Mouse (Mus musculus): ENCODE data around the gene Eif2b2. TPM values are rescaled to one million over a fixed set of nuclear protein-coding genes. Genes with fewer than 3 reads are reported as not detected.
A peak's percentile ranks its signal among the peaks of the same experiment; 100 is the strongest.

The Eif2b2 gene
- total and polyA plus RNA-seq, 3 experiments: 94.9 to 143 (median 123) TPM

- H3K27ac ChIP-seq (ENCODE audit: insufficient read depth, low read depth): no peak overlapping the region
- no peak for TF ChIP-seq E2F4 (IDR thresholded peaks at IDR 0.05; ENCODE audit: insufficient replicate concordance, low read depth, low read length)
- TF ChIP-seq CHD2 (IDR thresholded peaks at IDR 0.05; ENCODE audit: low read length): no peak
- no peak for TF ChIP-seq KAT2A (IDR thresholded peaks at IDR 0.05; ENCODE audit: insufficient replicate concordance, low read length)
- no peak for TF ChIP-seq NELFE (IDR thresholded peaks at IDR 0.05; ENCODE audit: low read depth, low read length)
- TF ChIP-seq EP300 (IDR thresholded peaks at IDR 0.05; ENCODE audit: low read length): no peak
- TF ChIP-seq ETS1 (conservative IDR thresholded peaks at IDR 0.05; ENCODE audit: low read depth, low read length): no peak
- no peak for TF ChIP-seq TCF12 (IDR thresholded peaks at IDR 0.05; ENCODE audit: low read depth, low read length)
- no peak for TF ChIP-seq USF2 (conservative IDR thresholded peaks at IDR 0.05; ENCODE audit: low read depth, low read length)
- TF ChIP-seq MXI1 (IDR thresholded peaks at IDR 0.05; ENCODE audit: low read depth, low read length): no peak
- no peak for TF ChIP-seq MEF2A (IDR thresholded peaks at IDR 0.05; ENCODE audit: borderline replicate concordance, low read depth, low read length)
- H3K36me3 ChIP-seq (replicated peaks in 1 of 2; ENCODE audit: control insufficient read depth in 1 of 2, insufficient read depth in 1 of 2, low read length in 1 of 2): peaks cover 13 to 21% of the 10 kb centered on the region in 2 experiments
- in situ Hi-C loops (cut with MboI; ENCODE audit: low pct_ligation_motif_present, low pct_unique_long_range_greater_than_20kb, low sequenced_read_pairs): no loop called here
- H3K4me3 ChIP-seq (replicated peaks in 1 of 3; ENCODE audit: low read depth in 2 of 3, low read length in 2 of 3, poor library complexity in 1 of 3): no peak overlapping the region
- H3K27me3 ChIP-seq (replicated peaks): no peaks in the 10 kb centered on the region
- H3K4me2 ChIP-seq (ENCODE audit: insufficient read depth, low read depth, poor library complexity, severe bottlenecking): no peak overlapping the region
- no peaks in the 10 kb centered on the region for H3K9me3 ChIP-seq (replicated peaks; ENCODE audit: low read length)
- peaks cover 13% of the 10 kb centered on the region for H3K79me2 ChIP-seq (replicated peaks; ENCODE audit: control insufficient read depth, extremely low read depth, insufficient read depth, poor library complexity, severe bottlenecking)
- peaks cover 12 to 21% of the 10 kb centered on the region in 2 experiments for H3K4me1 ChIP-seq (ENCODE audit: control insufficient read depth in 1 of 2, insufficient read depth in 2 of 2)
- no peak for DNase-seq (ENCODE audit: extremely low read depth)
- no peak overlapping the region for H3K9ac ChIP-seq (ENCODE audit: insufficient read depth, low read depth)
- dilution Hi-C loops (cut with MboI; ENCODE audit: extremely low pct_ligation_motif_present, extremely low pct_unique_long_range_greater_than_20kb, low sequenced_read_pairs): no loop called here
Observed at GRCm38 (mm10) chr12:85217733-85218310, 1.5 kb upstream of the Eif2b2 start.

- Histone ChIP-seq H3K4me3 (replicated peaks in 1 of 3; ENCODE audit: low read depth in 2 of 3, low read length in 2 of 3, poor library complexity in 1 of 3) (peak overlapping the region; percentile 82 to 94 (median 90)), H3K27me3 (replicated peaks) (no peaks in the 10 kb centered on the region), H3K79me2 (replicated peaks; ENCODE audit: control insufficient read depth, extremely low read depth, insufficient read depth, poor library complexity, severe bottlenecking) (peaks cover 13% of the 10 kb centered on the region), H3K4me1 (ENCODE audit: control insufficient read depth in 1 of 2, insufficient read depth in 2 of 2) (peaks cover 12 to 21% of the 10 kb centered on the region in 2 experiments), H3K9ac (ENCODE audit: insufficient read depth, low read depth) (peak overlapping the region; percentile 59), H3K9me3 (replicated peaks; ENCODE audit: low read length) (no peaks in the 10 kb centered on the region), H3K4me2 (ENCODE audit: insufficient read depth, low read depth, poor library complexity, severe bottlenecking) (peak overlapping the region; percentile 64), H3K27ac (ENCODE audit: insufficient read depth, low read depth) (no peak overlapping the region), H3K36me3 (replicated peaks in 1 of 2; ENCODE audit: control insufficient read depth in 1 of 2, insufficient read depth in 1 of 2, low read length in 1 of 2) (peaks cover 30 to 42% of the 10 kb centered on the region in 2 experiments)
- in situ Hi-C loops (cut with MboI; ENCODE audit: low pct_ligation_motif_present, low pct_unique_long_range_greater_than_20kb, low sequenced_read_pairs) (no loop called here), dilution Hi-C loops (cut with MboI; ENCODE audit: extremely low pct_ligation_motif_present, extremely low pct_unique_long_range_greater_than_20kb, low sequenced_read_pairs) (no loop called here)
- DNase-seq (ENCODE audit: extremely low read depth): peak; percentile 51
- TF ChIP-seq UBTF (IDR thresholded peaks at IDR 0.05; ENCODE audit: low read depth, low read length) (0 out of 2 replicates have a peak, but pooled peaks have one; percentile 35), ETS1 (conservative IDR thresholded peaks at IDR 0.05; ENCODE audit: low read depth, low read length) (no peak)
Observed at GRCm38 (mm10) chr12:85219905-85220290, 617 bp downstream of the Eif2b2 start.

GRCm38 (mm10) chr12:85227227-85227626, 7.9 kb downstream of the Eif2b2 start:
- Histone ChIP-seq H3K79me2 (replicated peaks; ENCODE audit: control insufficient read depth, extremely low read depth, insufficient read depth, poor library complexity, severe bottlenecking) (no peaks in the 10 kb centered on the region), H3K4me3 (replicated peaks in 1 of 3; ENCODE audit: low read depth in 2 of 3, low read length in 2 of 3, poor library complexity in 1 of 3) (no peak overlapping the region), H3K9ac (ENCODE audit: insufficient read depth, low read depth) (no peak overlapping the region), H3K9me3 (replicated peaks; ENCODE audit: low read length) (no peaks in the 10 kb centered on the region), H3K27me3 (replicated peaks) (no peaks in the 10 kb centered on the region), H3K27ac (ENCODE audit: insufficient read depth, low read depth) (no peak overlapping the region), H3K36me3 (replicated peaks in 1 of 2; ENCODE audit: control insufficient read depth in 1 of 2, insufficient read depth in 1 of 2, low read length in 1 of 2) (peaks cover 41 to 69% of the 10 kb centered on the region in 2 experiments), H3K4me1 (ENCODE audit: control insufficient read depth in 1 of 2, insufficient read depth in 2 of 2) (peaks cover 0 to 22% of the 10 kb centered on the region in 2 experiments; a peak in 2 of 4 replicates), H3K4me2 (ENCODE audit: insufficient read depth, low read depth, poor library complexity, severe bottlenecking) (no peak overlapping the region)
- dilution Hi-C loops (cut with MboI; ENCODE audit: extremely low pct_ligation_motif_present, extremely low pct_unique_long_range_greater_than_20kb, low sequenced_read_pairs) (no loop called here), in situ Hi-C loops (cut with MboI; ENCODE audit: low pct_ligation_motif_present, low pct_unique_long_range_greater_than_20kb, low sequenced_read_pairs) (no loop called here)
- no peak for DNase-seq (ENCODE audit: extremely low read depth)
- TF ChIP-seq POLR2A (IDR thresholded peaks at IDR 0.05; ENCODE audit: low read depth, low read length): no peak
- 0 out of 2 replicates have a peak, but pooled peaks have one; percentile 33 for TF ChIP-seq POLR2AphosphoS2 (IDR thresholded peaks at IDR 0.05; ENCODE audit: low read depth, low read length)
- no peak for TF ChIP-seq GABPA (IDR thresholded peaks at IDR 0.05; ENCODE audit: insufficient replicate concordance, low read depth, low read length)
- no peak for TF ChIP-seq SIN3A (IDR thresholded peaks at IDR 0.05; ENCODE audit: low read length)
- TF ChIP-seq ETS1 (conservative IDR thresholded peaks at IDR 0.05; ENCODE audit: low read depth, low read length): no peak
- no peak for TF ChIP-seq ZNF384 (IDR thresholded peaks at IDR 0.05; ENCODE audit: low read depth, low read length)
